Mouse (Mus musculus) lung, postnatal 25 days (tissue): ENCODE data around the gene Ephb4.

Source experiments
- DNase-seq: peaks from one replicate; pipeline ENCODE4 v3.0.0; 2022; ENCODE audit warnings: low spot score

Ephb4 gene

GRCm38 (mm10) chr5:137369665-137370064 lies 19.8 kb downstream of the Ephb4 start:
- no peak for DNase-seq

DNA sequence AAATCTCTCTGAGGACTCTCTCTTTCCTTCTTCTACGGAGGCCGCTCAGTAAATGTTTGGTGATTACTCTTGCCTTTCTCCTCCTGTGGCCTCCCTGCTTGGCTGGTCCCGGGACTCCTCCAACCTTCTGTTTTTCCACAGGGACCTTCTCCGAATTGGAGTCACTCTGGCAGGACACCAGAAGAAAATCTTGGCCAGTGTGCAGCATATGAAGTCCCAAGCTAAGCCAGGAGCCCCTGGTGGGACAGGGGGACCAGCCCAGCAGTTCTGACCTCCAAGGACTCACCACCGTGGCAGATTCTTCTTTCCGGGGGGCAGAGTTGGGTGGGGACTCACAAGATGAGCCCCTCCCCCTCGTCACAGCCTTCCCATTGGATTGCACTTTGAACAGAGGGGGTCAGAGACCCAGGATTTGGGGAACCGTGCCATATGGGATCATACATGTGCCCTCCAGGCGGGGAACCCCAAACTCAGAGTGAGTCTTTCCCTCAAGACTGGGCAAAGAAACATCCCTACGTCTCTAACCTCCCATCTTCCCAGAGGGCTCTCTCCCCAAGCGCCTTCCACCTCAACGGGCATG lies 23.6 kb downstream of the Ephb4 start:
- no peak for DNase-seq

DNA sequence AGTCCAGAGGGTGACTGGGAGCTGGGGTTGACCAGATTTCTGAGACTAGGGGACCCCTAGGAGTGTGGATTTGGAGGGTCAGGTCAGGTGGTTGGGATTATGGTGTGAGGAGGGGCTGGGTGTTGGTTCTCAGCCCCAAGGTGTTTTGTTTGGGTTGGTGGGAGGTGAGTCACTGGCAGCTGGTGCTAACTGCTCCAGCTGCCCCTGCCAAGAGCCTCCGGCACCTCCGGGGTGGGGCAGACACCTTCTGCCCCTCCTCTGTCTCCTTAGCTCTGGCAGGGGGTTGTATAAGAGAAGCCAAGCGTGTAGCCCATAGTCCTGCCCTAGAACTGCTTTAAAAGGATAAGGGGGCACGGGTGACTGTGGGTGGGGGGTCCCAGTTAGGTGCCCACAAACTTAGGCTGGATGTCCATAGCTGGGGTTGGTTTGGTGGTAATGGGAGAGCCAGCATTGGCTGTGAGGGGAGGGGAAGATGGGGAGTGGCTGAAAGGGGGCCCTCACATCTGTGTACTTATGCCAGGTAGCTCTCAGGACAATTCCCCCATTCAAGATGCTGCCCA lies 24.7 kb downstream of the Ephb4 start:
- no peak for DNase-seq

DNA sequence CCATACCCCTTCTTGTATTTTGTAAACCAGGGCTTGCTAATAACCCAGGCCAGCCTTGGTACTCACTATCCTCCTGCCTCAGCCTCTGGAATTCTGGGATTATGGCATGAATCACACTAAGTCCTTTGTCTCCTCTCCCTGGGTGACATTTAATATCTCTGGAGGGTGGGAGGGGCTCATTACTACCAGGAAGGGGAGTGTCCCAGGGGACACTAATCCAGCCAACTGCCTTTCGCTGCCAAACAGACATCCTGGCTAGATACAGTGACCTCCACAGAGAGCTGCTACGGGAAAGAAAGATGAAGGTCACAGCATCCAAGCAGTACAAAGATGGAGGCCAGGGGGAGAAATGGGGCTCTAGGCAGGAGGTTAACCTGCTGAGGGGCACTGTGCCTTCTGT lies 25.7 kb downstream of the Ephb4 start:
- DNase-seq = peak; percentile 52

DNA sequence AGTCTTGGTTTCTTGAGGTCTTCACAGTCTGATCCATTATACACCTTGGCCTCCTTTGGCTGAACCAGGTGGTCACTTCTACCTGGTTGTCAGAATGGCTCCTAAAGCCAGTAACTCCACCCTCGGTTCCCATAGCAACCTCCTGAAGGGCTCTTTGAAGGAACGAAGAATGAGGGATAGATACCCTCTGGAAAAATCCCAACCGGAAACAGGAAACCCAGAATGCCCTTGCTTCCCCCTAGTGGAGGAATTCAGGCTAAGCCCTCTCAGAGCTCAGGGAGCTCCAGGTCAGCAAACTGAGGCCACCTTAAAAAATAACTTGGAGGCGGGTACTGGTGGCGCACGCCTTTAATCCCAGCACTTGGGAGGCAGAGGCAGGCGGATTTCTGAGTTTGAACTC lies 26.3 kb downstream of the Ephb4 start:
- peak; percentile 69 for DNase-seq

DNA sequence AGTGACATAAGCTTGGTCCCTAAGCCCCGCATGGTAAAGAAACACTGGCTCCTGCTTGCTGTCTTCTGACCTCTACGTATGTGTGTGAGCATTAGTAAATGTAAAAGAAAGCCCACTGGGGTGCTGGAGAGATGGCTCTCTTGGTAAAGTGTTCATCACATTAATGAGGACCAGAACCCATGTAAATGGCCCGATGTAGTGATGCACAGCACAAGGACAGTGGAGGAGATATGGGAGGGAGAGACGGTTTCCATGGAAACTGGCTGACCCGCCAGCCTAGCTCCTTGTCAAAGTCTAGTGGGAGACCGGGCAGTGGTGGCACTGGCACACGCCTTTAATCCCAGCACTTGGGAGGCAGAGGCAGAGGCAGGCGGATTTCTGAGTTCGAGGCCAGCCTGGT lies 26.8 kb downstream of the Ephb4 start:
- no peak for DNase-seq

GRCm38 (mm10) chr5:137377176-137377575 lies 27.3 kb downstream of the Ephb4 start:
- no peak for DNase-seq

DNA sequence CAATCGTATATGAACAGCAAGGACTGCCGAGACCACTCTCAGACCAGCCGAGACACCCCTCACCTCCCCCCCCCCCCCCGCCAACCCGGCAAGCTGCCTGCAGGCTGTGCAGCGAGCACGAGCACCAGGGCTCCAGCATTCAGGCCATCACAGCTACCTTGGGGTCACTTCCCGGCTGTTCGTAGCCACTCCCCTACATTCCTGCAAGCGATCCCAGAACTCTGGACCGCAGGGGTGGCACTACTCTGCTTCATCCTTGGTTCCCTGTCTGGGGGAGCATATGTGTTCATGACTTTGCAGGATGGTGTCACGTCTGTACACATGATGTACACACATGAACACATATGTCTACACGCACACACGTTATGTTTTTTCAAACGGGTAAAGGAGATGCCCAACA lies 27.7 kb downstream of the Ephb4 start:
- DNase-seq = no peak

DNA sequence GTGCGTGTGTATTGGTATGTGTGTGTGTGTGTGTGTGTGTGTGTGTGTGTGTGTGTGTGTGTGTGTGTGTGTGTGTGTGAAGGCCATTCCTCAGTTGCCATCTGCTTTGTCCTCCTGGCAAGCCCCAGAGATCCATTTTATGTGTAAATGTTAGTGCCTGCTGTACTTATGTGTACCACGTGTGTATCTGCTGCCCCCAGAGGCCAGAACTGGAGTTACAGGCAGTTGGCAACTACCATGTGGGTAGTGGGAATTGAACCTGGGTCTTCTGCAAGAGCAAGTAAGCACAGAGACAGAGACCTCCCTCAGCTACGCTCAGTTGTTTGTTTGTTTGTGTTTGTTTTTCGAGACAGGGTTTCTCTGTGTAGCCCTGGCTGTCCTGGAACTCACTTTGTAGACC lies 31.2 kb downstream of the Ephb4 start:
- peak; percentile 70 for DNase-seq

DNA sequence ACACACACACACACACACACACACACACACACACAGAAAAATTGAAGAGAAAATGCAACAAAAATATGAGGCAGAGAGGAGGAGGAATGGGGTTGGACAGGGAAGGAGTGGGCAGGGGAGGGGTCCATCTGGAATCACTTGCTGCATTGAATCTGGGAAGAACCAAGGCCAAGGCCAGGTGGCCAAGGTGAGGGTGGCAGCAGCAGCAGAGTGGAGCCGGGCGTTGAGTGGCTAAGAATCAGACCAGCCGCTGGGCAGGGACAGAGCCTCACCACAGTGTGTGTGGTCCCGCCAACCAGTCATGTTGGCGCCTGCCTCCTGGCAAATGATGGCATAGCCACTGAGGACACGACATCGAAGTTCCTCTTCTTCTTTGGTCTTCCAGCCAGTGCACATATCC lies 33.5 kb downstream of the Ephb4 start:
- no peak for DNase-seq

DNA sequence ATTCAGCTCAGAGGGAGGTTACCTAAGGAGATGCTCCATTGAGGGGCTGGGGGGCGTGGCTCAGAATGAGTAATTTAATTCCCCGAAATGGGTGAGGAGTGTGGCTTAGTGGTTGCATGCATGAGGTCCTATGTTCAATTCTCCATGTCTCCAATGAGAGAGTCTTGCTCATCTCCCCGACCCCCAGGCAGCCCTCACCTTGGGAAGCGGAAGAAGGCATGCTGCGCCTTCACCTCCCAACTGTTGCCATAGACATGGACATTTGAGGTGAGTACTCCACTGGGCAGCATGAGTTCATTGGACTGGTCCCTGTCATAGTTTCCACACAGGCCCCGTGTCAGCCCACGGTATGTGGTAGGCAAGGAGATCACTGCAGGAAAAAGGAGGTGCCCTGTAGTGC lies 36.8 kb downstream of the Ephb4 start:
- no peak for DNase-seq

- no peak for DNase-seq
Measured at GRCm38 (mm10) chr5:137391641-137392040, 41.7 kb downstream of the Ephb4 start.

DNA sequence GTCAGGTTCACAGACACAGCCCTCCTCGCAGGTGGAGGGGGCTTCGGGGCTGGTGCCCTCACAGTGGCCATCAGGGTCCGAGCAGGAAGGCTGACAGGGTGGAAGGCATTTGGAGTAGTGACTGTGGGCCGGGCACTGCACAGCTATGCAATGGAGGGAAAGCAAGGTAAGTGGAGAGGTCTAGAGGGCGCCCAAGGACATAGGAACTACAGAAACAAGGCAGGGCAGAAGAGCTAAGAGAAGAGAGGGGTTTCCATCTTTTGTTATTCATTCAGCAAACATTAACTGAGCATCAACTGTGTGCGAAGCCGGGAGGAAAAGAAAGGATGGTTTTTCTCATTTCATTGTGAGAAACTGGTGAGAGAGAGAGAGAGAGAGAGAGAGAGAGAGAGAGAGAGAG lies 44.5 kb downstream of the Ephb4 start:
- no peak for DNase-seq

DNA sequence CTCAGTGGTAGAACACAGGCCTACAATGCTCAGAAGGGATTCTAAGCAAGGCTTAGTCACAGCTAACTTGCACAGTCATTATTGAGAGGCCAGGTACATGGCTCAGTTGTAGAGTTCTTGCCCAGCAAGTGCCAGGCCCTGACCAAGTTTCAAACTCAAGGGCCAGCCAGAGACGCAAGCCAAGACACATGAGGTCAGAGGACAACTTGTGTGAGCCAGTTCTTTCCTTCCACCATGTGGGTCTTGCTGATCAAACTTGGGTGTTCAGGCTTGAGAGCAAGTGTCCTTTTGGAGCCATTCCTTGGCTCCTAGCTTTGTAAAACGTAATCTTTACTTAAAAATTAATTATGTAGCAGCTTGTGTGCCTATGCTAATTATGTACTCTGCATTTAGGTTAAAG lies 54.2 kb downstream of the Ephb4 start:
- no peak for DNase-seq

- no peak for DNase-seq
Measured at GRCm38 (mm10) chr5:137409451-137409850, 59.5 kb downstream of the Ephb4 start.

DNA sequence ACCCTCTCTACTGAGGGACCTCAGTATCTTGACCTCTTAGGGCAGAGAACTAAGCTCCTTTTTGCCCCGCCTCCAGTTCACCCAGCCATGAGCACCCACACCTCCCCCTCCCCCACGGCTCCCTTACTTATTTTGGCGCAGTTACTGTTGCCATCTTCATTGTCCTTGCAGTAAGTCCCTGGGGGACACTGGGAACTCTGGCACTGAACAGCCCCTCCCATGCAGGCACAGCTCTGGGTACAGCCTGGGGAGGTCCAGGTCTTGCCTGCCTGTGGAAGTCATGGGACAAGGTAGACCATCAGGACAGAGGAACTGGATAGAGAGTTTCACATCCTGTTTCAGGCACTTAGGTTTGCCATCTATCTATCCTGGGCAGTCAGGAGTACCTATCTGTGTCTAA lies 60.2 kb downstream of the Ephb4 start:
- DNase-seq = no peak

GRCm38 (mm10) chr5:137410549-137410948 lies 60.6 kb downstream of the Ephb4 start:
- no peak for DNase-seq

GRCm38 (mm10) chr5:137411235-137411634 lies 61.3 kb downstream of the Ephb4 start:
- DNase-seq = no peak

- DNase-seq = no peak
Measured at GRCm38 (mm10) chr5:137414253-137414652, 64.3 kb downstream of the Ephb4 start.

DNA sequence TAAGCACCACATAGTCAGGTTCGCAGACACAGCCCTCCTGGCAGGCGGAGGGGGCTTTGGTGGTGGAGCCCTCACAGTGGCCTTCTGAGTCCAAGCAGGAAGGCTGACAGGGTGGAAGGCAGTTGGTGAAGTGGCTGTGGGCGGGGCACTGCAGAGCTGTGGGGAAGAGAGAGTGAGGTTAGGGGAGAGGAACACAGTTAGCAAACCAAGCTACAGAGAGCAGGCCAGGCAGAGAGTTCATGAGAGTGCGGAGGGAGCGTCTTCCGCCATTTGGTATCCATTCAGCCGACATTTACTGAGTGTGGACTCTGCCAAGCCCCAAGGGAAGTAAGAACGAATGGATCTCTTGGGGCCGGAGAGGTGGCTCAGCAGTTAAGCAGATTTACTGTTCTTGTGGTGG lies 69.2 kb downstream of the Ephb4 start:
- DNase-seq = peak; percentile 19

- no peak for DNase-seq
Measured at GRCm38 (mm10) chr5:137419841-137420240, 69.9 kb downstream of the Ephb4 start.

GRCm38 (mm10) chr5:137425648-137426047 lies 75.7 kb downstream of the Ephb4 start:
- no peak for DNase-seq
